Mouse (Mus musculus): ENCODE measurements around the gene Sertad4.

Sertad4 gene

DNA sequence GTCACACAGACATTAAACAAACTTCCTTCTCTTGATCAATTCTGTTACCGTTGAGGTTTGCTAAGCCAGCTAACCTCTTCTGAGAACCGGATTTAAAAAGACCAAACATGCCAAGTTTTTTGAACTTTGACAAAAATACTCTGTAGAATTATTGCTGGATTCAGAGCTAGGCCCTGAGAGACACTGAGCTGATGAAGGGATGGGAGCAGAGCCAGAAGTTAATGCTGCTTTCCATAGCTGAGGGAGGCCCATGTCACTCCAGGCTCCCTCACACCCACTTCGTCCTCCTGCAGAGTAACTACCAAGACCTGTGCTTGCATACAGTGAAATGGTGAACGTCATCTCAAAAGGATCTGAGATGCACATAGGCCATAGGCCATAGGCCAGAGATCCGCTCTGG is 43.3 kb downstream of the Sertad4 start:
- DNase-seq (ENCODE audit: low read depth, low spot score) = no peak

DNA sequence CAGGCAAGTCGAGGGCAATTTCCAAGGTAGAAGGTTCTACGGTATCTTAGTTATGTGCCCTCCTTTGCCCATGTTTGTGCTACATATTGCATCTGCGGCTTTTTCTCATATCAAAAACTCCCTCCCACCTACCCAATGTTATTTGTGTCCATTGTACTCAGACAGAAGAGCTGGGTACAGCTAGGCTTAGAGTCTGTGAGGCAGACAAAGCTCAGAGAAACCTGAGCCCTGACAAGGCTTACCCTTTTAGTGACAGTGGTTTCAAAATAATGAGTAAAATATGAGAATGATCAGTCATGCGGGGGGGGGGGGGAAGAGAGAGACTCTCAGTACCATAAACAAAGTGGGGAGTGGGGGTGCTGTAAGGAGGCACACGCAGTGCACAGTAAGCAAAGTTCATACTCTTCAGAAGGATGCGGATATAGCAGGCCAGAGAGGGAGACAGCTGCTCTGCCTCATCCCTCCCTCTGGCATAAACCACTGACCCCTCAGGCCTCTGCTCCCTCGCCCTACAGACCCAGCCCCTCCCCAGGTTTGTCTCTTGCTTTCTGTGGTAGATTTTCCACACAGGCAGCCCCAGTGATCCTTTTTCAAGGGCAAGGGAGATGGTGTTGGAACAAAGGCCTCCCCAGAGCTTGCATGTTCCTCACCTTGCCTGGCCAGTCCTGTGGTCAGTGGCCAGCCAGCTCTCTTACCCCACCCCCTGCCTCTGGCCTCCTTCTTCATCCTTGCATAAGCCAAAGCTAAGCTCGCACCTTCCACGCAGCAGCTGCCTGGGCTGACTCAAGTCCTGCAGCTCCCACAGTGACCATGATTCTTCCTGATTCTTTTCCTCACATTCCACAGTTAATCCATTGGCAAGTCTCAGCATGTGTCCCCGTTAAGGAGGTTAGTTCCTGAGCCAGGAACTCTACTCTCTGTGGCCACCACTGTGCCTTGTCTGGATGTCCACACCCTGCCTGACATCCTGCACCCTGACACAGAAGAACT is 49.1 kb downstream of the Sertad4 start:
- DNase-seq (ENCODE audit: low read depth, low spot score) = peak; percentile 75

DNA sequence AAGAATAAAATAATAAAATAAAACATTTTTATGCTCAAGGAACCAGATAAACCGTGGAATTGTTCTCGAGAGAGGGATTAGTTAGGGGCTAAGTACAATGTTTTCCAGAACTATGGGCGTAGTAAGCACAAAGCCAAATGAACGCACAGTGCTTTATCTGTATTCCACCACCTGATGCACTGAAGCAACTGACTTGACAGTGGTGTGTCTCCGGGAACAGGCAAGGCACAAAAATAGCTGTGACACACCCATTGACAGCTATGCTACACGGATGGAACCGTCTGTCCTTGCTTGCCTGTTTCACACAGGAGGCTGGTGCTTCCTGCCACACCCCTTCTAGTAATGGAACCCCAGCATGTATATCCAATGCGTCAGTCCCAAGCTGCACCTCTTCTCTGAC is 55.2 kb downstream of the Sertad4 start:
- no peak for DNase-seq (ENCODE audit: low read depth, low spot score)

DNA sequence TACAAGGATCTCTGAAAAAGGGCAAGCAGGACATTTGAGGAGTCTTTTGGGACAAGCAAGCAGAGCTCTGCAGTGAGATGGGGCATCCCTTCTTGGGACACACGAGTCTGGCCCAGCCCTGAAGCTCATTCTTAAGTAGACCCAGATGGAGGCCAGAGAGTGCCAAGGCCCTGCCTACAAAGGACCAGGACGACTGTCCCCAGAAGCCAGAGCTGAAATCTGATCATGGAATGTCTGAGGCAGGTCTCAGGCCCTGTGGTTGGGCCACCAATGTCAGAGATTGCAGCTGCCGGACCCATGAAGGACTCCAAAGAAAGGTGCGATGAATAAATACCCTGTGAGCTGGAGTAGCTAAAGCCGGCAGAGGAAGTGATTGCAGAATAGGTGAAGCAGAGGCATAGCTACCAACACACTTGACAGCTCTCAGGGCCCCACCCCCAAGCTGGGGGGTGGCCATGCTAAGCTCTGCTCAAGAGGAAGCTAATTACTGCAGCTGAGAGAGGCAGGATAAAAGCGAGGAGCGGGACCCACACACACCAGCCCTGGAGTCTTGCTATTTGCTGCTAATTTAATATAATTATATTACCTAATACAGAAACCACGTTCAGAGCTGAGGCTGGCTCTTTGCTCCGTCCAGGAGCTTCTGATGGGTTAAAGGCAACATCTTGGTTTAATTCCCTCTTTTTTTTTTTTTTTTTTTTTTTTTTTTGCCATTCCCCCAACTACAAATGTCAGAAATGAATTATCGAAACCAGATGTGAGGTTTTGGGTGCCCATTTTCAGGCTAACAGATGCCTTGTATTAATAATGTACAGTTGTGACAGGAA is 56.2 kb downstream of the Sertad4 start:
- DNase-seq (ENCODE audit: low read depth, low spot score) = peak; percentile 71

DNA sequence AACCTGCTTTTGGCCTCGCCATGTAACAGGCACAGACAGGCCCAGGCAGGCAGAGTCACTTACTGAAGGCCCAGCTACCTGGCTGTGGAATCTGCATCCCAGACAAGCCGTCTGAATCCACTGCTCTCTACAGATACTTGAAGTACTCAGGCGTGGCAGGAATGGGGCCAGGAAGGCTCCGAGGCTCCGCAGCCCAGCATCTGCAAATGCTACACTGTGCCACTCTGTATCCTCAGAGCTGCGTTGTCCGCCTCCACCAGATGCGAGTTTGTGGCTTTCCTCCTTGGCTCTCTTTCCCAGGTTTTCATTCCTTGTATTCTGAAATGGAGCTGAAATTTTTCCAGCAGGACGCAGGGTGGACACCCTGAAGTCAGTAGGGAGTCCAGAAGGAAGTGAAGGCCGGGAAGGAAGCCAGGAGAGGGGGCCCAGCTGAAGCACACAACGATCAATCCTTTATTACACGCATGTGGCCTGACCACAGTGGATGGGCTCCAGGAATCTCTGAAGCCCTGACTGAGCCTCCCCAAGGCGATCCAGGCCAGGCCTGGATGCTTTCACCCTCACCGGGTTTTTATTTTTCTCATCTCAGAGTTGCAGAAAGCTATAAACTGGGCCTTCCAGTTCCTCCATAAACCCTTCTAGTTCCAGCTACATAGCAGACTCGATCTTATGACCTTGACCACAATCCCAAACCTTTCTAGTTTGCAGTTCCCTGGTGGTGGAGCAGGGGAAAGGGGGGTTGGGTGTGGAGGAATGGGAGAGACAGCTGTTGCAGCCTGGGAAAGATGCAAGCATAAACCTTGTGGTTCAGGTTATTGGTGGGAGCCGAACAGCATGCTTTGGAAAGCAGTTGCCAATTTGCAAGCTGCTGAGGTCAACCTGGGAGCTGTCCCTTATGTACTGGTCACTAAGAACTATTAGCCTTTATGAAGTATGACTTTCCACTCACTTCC is 57.1 kb downstream of the Sertad4 start:
- DNase-seq (ENCODE audit: low read depth, low spot score) = peak; percentile 89

DNA sequence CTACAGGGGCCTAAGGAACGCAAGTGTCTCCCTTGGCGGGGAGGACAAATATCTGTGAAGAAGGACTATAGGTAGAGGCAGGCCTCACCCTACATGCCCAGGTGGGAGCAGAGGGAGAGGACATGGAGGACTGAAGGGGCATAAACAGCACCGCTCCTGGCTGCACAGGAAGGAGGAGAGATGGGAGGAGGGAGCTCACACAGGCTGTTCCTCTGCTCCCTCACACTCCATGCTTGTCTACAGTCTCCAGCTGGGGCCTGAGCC is 58.6 kb downstream of the Sertad4 start:
- DNase-seq (ENCODE audit: low read depth, low spot score) = no peak

DNA sequence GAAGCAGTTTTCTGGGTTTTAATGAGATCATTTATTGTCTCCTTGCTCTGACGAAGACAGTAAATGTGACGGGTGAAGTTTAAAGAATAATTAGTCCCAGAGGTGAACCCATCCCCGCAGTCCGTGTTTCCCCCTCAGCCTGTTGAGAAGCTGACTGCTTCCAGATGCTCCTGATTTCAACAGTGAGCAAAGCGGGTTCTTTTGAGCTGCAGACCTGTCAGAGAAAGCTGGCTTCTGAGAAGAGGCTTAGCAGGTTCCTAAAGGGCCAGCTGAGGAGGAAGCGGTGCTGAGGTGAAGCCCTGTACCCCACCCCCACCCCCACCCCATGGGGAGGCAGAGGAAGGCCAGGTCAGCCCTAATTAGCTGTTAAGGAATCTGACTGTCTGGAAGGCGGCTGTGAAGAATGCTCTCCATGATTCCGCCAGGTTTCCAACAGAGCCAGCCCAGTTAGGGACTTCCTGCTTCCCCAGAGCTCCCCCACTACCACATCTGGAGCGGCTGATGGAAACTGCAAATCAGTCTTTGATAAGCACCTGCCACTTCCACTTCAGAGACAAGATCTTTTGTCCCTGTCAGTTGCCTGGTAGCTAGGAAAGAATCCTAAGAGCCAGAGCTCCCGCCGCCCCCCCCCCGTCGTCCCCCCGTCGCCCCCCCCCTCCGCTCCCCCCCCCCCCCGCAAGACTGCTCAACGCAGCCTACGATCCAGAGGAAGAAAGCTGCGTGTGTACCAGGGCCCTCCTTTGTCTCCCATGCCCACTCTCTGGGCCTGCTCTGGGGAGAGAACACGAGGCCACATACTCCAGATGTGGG is 59.1 kb downstream of the Sertad4 start:
- DNase-seq (ENCODE audit: low read depth, low spot score) = no peak

DNA sequence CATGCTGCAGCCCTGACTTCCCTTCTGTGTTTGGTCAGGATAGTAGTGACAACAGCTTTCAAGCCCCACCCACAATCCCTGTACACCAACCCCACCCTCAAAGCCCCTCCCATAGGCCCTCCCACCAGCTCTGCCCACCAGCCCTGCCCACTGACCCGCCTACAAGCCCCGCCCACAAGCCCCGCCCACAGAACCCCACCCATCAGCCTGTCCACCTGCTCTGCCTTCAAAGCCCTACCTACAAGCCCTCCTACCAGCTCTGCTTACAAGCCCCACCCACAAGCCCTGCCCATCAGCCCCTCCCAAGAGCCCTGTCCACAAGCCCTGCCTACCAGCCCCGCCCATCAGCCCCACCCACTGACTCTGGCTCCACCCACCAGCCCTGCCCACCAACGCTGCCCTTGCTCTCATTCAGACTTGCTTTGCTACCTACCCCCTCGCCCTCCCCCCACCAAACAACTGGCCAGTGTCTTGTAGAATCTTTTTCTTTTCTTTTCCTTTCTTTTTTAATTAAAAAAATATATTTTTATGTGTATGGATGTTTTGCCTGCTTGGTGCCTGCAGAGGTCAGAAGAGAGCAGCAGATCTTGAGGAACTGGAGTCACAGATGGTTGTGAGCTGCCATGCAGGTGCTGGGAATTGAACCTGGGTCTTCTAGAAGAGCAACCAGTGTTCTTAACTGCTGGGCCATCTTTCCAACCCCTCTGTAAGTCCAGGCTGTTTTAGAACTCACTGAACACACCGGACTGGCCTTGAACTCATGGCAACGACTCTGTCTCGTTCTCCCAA is 60.4 kb downstream of the Sertad4 start:
- no peak for DNase-seq (ENCODE audit: low read depth, low spot score)

Measured in skeletal muscle tissue, adult 2 months (tissue).